Comparison of ENCODE assay signal across 13 mouse cellular contexts in genomic region chr10:68043973-68044372, GRCm38 (mm10).
A peak's percentile ranks its signal among the peaks of the same experiment; 100 is the strongest.
DNase-seq lines count a peak whose midpoint lies in the region; ATAC-seq and TF ChIP-seq lines count a peak whose summit lies in the region.
"Had no signal": no experiment of that assay in that cellular context is flagged by ENCODE, and none has a peak within 500 bp of the region (broad histone marks: within the 10 kb centered on the region; RNA-seq: fewer than 3 reads in every experiment).

No protein-coding gene starts in this region.

- H3K4me1 ChIP-seq in lung, embryonic 14.5 days (ENCODE audit: insufficient read depth): no peaks in the 10 kb centered on the region
- H3K4me1 ChIP-seq in ES-E14 (ENCODE audit: control insufficient read depth in 2 of 2, insufficient read depth in 2 of 2, low read length in 2 of 2, poor library complexity in 1 of 2): peaks cover 0 to 7% of the 10 kb centered on the region in 2 experiments; a peak in 1 of 4 replicates
- no peaks in the 10 kb centered on the region; the same call in 1 of the 2 replicates for H3K4me1 ChIP-seq in hindbrain, embryonic 16.5 days (ENCODE audit: control insufficient read depth, insufficient read depth, low read depth, low read length)

- H3K36me3 ChIP-seq in lung, embryonic 14.5 days (ENCODE audit: insufficient read depth): peaks cover 14% of the 10 kb centered on the region; the same call in 1 of the 2 replicates
- no peaks in the 10 kb centered on the region for H3K36me3 ChIP-seq in ES-E14 (ENCODE audit: control insufficient read depth, insufficient read depth, low read length, poor library complexity, severe bottlenecking)
- H3K36me3 ChIP-seq in hindbrain, embryonic 16.5 days (ENCODE audit: control insufficient read depth, insufficient read depth, low read length): no peaks in the 10 kb centered on the region
- H3K36me3 ChIP-seq: G1E had no signal

- in situ Hi-C loops in ES-E14 (cut with MboI; ENCODE audit: low sequenced_read_pairs in 2 of 2, unreplicated experiment in 2 of 2): no loop called here

- WGBS in lung, embryonic 14.5 days: 39% methylated on average over 6 of the region's 6 CpGs
- 27% methylated on average over 6 of the region's 6 CpGs for WGBS in hindbrain, embryonic 16.5 days

- H3K27ac ChIP-seq in lung, embryonic 14.5 days (ENCODE audit: low read depth): no peak overlapping the region
- no peak overlapping the region; the same call in 1 of the 2 replicates for H3K27ac ChIP-seq in ES-E14 (ENCODE audit: insufficient read depth, low read depth, low read length, poor library complexity, severe bottlenecking)
- no peak overlapping the region for H3K27ac ChIP-seq in hindbrain, embryonic 16.5 days (ENCODE audit: low read depth, low read length)
- H3K27ac ChIP-seq: stomach, postnatal 0 days had no signal

- H3K9me3 ChIP-seq in lung, embryonic 14.5 days (ENCODE audit: low read depth, low read length): no peaks in the 10 kb centered on the region
- H3K9me3 ChIP-seq in ES-E14 (ENCODE audit: control insufficient read depth, insufficient read depth, low read depth, low read length): no peaks in the 10 kb centered on the region
- H3K9me3 ChIP-seq in hindbrain, embryonic 16.5 days (ENCODE audit: control insufficient read depth, low read length): no peaks in the 10 kb centered on the region

- TF ChIP-seq CTCF in lung, embryonic 14.5 days (IDR thresholded peaks at IDR 0.05; ENCODE audit: low read depth): no peak

- no peak overlapping the region for H3K9ac ChIP-seq in lung, embryonic 14.5 days
- no peak overlapping the region for H3K9ac ChIP-seq in ES-E14 (ENCODE audit: insufficient read depth, low read depth, low read length, poor library complexity, severe bottlenecking)
- no peak overlapping the region for H3K9ac ChIP-seq in hindbrain, embryonic 16.5 days (ENCODE audit: low read depth, low read length)

- no peak overlapping the region for H3K4me2 ChIP-seq in lung, embryonic 14.5 days
- H3K4me2 ChIP-seq in hindbrain, embryonic 16.5 days (ENCODE audit: low read length): no peak overlapping the region

- no peaks in the 10 kb centered on the region for H3K27me3 ChIP-seq in lung, embryonic 14.5 days (ENCODE audit: insufficient read depth, low read length)
- no peaks in the 10 kb centered on the region for H3K27me3 ChIP-seq in hindbrain, embryonic 16.5 days (replicated peaks; ENCODE audit: control insufficient read depth, insufficient read depth, low read length)

- DNase-seq in lung, embryonic 14.5 days: peak; percentile 40
- no peak for DNase-seq in lung, postnatal 14 days
- DNase-seq in ES-E14 (ENCODE audit: low read depth, low spot score) (peak; percentile 90), ZHBTc4 (ENCODE audit: low read depth, low spot score) (peak; percentile 95)
- no peak for DNase-seq in ovary, postnatal 10 days (ENCODE audit: low spot score)
- DNase-seq: cerebellum, postnatal 36 days; heart, adult 18-20 months; heart, postnatal 4 days; right cerebral cortex, postnatal 4 days had no signal

- H3K4me3 ChIP-seq in lung, embryonic 14.5 days (ENCODE audit: low read depth, low read length): no peak overlapping the region
- peak overlapping the region in 1 of 2 experiments; percentile 17; a peak in 3 of 4 replicates for H3K4me3 ChIP-seq in ES-E14 (ENCODE audit: insufficient read depth in 1 of 2, low read depth in 1 of 2, low read length in 2 of 2, poor library complexity in 1 of 2, severe bottlenecking in 1 of 2)
- H3K4me3 ChIP-seq in hindbrain, embryonic 16.5 days (ENCODE audit: low read length): no peak overlapping the region

- ATAC-seq in lung, embryonic 14.5 days (ENCODE audit: insufficient read depth): no peak
- ATAC-seq in hindbrain, embryonic 16.5 days: 0 out of 2 replicates have a peak, but pooled peaks have one; percentile 42
- ATAC-seq in monocyte, adult 5-6 weeks (replicated peaks; ENCODE audit: insufficient number of reproducible peaks, low FRiP score, low TSS enrichment, poor library complexity, severe bottlenecking): no peak

TF ChIP-seq in ES-E14, 5 proteins besides CTCF, POLR2A, EP300 and RAD21:
- TF ChIP-seq MAFK (IDR thresholded peaks at IDR 0.05; ENCODE audit: insufficient read depth, low read depth, low read length): no peak
- no peak for TF ChIP-seq CHD2 (IDR thresholded peaks at IDR 0.05; ENCODE audit: low read depth, low read length)
- no peak for TF ChIP-seq ZNF384 (IDR thresholded peaks at IDR 0.05; ENCODE audit: low read depth, low read length)
- TF ChIP-seq HCFC1 (IDR thresholded peaks at IDR 0.05; ENCODE audit: borderline replicate concordance, insufficient read depth, low read length): no peak
- TF ChIP-seq ZC3H11A (IDR thresholded peaks at IDR 0.05; ENCODE audit: borderline replicate concordance, low read depth, low read length): no peak

Comparison
In these comparisons a context has a peak if more than half of its experiments do, and no peak if none do; other contexts are left out.
1. DNase-seq: peak in lung, embryonic 14.5 days (single experiment), ES-E14 (single experiment) and ZHBTc4 (single experiment); none in lung, postnatal 14 days (single experiment) and ovary, postnatal 10 days (single experiment).